Mouse (Mus musculus) G1E (cell line): ENCODE measurements around the gene Pcgf5.

Source experiments
- CTCF ChIP-seq: IDR thresholded peaks from 2 replicates; pipeline ENCODE4 v1.5.1; 2012; ENCODE audit warnings: low read depth, low read length, inconsistent platforms, mixed read lengths
- GATA1 ChIP-seq: IDR thresholded peaks from 2 replicates; pipeline ENCODE4 v1.6.1; 2012; ENCODE audit warnings: borderline replicate concordance, low read length, inconsistent platforms, mixed read lengths
- POLR2AphosphoS5 ChIP-seq: IDR thresholded peaks from 2 replicates; pipeline ENCODE4 v1.6.1; 2012; ENCODE audit warnings: low read depth, low read length, inconsistent platforms; ENCODE audit not compliant: insufficient replicate concordance

- TF ChIP-seq GATA1 (no peak), CTCF (no peak), POLR2AphosphoS5 (no peak)
These were observed 36.3 kb downstream of the Pcgf5 start for GRCm38 (mm10) chr19:36384426-36384825.
